Mouse (Mus musculus): ENCODE results near the gene Ankrd44. TPM values are rescaled to one million over a fixed set of nuclear protein-coding genes. Genes with fewer than 3 reads are reported as not detected.

The Ankrd44 gene
- total RNA-seq, 2 experiments from 2014 or later, result 13.5 to 16.5 TPM

GRCm38 (mm10) chr1:54612344-54612743 is 313.8 kb downstream of the Ankrd44 start:
- no peak for DNase-seq

DNA sequence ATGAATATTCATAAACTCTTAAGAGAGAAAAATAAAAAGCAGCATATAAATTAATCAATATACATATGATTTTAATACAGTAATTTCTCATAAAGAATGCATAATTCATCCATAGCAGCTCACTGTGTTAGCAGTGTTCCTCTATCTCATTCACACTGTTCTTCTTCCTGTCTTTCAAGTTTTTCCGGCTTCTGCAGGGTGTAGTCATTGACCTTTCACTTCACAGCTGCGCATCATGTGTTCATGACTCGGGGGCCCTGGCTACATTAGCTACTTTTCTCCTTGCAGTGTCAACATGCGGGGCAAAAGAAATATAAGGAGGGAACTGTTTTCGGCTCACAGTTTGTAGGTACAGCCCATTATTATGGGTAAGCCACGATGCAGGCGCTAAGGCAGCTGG is 314.3 kb downstream of the Ankrd44 start:
- DNase-seq, result no peak

- no peak for DNase-seq
These were observed 319.3 kb downstream of the Ankrd44 start for GRCm38 (mm10) chr1:54606936-54607335.

- DNase-seq, result no peak
These were observed 324.5 kb downstream of the Ankrd44 start for GRCm38 (mm10) chr1:54601692-54602091.

GRCm38 (mm10) chr1:54600275-54600674 is 325.9 kb downstream of the Ankrd44 start:
- DNase-seq, result no peak

DNA sequence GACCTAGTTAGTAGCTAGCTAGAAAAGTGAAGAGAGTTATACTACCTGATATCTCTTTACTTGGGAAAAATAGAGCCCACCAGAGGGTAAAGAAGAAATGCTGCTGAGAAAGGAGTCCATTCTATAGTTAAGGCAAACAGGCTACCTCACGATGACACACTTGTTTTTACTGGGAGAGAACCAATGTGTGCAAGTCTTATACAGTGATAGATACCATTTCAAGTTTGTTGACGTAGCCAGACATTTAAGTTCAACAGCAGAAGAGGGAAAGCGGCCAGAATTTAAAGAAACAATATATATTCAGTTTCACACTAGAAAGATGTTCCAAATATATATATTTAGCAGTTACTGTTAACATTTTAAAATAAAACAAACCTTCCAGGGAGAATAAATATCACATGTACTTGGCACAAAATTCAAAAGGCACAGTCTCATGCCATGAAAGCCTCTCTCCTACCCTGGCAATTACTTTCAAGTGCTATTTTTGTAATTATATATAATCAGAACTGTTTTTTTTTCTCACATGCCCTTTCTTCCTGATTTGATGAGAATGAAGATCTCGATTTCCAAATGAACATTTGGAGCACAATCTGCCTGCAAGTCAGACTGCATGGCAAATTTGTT is 328.5 kb downstream of the Ankrd44 start:
- DNase-seq, result no peak

GRCm38 (mm10) chr1:54596151-54596550 is 330.0 kb downstream of the Ankrd44 start:
- no peak for DNase-seq

Small RNA genes within 50 kb of the gene (microRNA-seq; reads per million reads assigned to microRNA genes)
- gene Gm24053, result 0 reads per million in 2 experiments

Other genes with a start within 250 kb of the Ankrd44 start
- 100 to 1,000 TPM; 159 to 160 TPM for gene Sf3b1, start 101.1 kb upstream of the Ankrd44 start, total RNA-seq (2021)
- gene Coq10b, start 126.4 kb upstream of the Ankrd44 start, total RNA-seq (2021), result 10 to 100 TPM; 19.7 to 21.2 TPM
- 100 to 1,000 TPM; 111 to 118 TPM for gene Hspe1, start 161.7 kb upstream of the Ankrd44 start, total RNA-seq (2021)
- 100 to 1,000 TPM; 189 to 190 TPM for gene Hspd1, start 161.9 kb upstream of the Ankrd44 start, total RNA-seq (2021)
- gene Mob4, start 204.8 kb upstream of the Ankrd44 start, total RNA-seq (2021), result 10 to 100 TPM; 54.6 to 62.5 TPM